Mouse (Mus musculus) heart, postnatal 14 days (tissue): ENCODE results near the gene Serpine1. TPM values are rescaled to one million over a fixed set of nuclear protein-coding genes. Genes with fewer than 3 reads are reported as not detected.
A peak's percentile ranks its signal among the peaks of the same experiment; 100 is the strongest.

Experiments used
- DNase-seq, 2 experiments: peaks; one replicate each; pipeline ENCODE4 v3.0.0; 2021 to 2022
- intact Hi-C: fragments of 180-260 bp; cut with DNase I; formaldehyde crosslinking; loops from one replicate; pipeline ENCODE4 v1.15.1; 2025
- total RNA-seq, 2 experiments: library from RNA; stranded (reverse); gene quantifications; 2 replicates each; pipeline ENCODE4 v1.2.3; 2021

The Serpine1 gene
- total RNA-seq, 2 experiments from 2014 or later = 12.5 TPM

GRCm38 (mm10) chr5:137065923-137066322 is 6.1 kb downstream of the Serpine1 start:
- intact Hi-C loops = no loop called here
- DNase-seq = no peak

GRCm38 (mm10) chr5:137065454-137065853 is 6.6 kb downstream of the Serpine1 start:
- DNase-seq = no peak
- intact Hi-C loops = no loop called here

DNA sequence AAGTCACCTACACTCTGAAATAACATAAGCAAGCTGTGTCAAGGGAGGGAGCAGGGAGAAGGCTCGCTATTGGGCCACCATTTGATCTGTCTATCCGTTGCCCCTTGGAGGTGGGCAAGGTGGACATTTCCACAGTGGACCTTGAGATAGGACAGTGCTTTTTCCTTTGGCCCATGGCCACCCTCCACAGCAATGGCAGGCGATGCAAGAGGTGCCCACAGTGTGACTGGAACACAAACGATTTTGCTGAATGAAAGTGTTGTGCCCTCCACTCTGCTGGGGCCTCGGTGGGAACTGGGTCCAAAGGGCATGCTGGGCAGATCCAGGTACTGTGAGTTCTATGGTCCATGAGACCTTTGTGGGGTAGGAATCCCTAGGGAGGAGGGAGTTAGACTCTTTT is 9.5 kb downstream of the Serpine1 start:
- DNase-seq = no peak
- intact Hi-C loops = loop anchor here (1.0 kb wide), 1 partner anchor 45 kb away; no protein-coding TSS in a partner anchor

DNA sequence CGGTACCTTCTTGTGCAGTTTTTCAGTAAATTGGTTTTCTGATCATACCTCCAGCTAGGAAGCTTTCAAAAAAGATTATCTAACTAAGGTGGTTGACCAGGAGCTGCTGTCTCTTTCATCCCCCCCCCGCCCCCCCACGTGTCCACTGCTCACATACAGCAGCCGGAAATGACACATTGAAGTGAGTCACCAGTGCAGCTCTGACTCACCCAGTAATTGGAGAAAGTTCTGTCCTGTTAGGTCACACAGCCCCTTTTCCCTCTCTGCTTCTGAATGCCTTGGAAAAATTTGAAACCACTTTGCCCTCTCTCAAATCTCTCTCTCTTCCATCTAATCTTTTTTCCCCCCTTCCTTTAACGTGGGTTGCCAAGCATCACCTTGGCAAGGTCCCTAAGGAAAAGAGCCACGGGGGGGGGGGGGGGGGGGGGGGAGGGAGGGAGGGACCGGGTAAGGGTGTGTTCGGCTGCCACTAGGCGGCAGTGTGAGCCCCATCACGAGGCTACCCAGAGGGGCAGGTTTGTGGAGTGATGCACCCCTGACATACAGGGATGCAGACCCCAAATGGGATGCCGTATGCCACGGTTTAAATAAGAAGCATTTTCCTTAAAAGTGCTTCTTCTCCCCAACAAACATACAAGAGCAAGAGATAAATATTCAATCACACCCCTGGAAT is 10.1 kb downstream of the Serpine1 start:
- intact Hi-C loops = loop anchor here (1.0 kb wide), 1 partner anchor 45 kb away; no protein-coding TSS in a partner anchor

DNA sequence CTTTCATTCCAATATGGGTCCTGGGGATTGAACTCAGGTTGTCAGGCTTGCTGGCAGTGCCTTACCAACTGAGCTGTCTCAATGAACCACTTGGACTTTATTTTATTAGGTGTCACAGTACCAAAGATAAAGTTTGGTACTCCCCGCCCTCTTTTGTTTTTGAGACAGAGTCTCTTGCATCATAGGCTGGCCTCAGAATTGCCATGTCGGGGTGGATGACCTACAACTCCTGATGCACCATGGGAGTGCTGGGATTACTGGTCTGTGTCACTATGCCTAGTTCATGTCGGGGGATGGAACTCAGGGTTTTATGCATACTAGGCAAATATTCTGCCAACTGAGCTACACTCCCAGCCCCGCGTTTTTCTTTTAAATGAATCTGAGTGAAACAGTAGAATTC is 17.2 kb downstream of the Serpine1 start:
- DNase-seq = no peak
- intact Hi-C loops = no loop called here

More for the DNA sequence above, 10.1 kb downstream of the Serpine1 start:
- peak; percentile 74 to 80 for DNase-seq

DNA sequence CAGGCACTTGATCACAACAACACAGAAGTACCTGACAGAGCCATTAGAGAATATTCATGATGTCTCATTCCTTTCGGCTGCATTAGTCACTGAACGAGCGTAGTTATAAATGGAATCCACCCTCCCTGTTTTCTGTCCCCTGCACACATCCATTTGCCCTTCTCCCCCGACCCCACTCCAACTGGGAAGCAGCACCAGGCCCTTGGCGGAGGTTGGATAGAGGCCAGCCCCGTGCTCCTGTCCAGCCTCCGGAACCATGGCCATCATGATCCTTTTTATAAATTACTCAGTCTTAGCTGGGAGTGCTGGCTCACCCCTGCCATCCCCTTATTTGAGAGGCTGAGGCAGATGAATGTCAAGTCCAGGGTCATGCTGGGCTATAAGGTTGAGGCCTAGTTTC is 17.8 kb downstream of the Serpine1 start:
- intact Hi-C loops = no loop called here
- DNase-seq = no peak

- intact Hi-C loops = no loop called here
- DNase-seq = no peak
Measured at GRCm38 (mm10) chr5:137051914-137052505, 20.1 kb downstream of the Serpine1 start.

GRCm38 (mm10) chr5:137051125-137051524 is 20.9 kb downstream of the Serpine1 start:
- intact Hi-C loops = no loop called here
- DNase-seq = no peak

DNA sequence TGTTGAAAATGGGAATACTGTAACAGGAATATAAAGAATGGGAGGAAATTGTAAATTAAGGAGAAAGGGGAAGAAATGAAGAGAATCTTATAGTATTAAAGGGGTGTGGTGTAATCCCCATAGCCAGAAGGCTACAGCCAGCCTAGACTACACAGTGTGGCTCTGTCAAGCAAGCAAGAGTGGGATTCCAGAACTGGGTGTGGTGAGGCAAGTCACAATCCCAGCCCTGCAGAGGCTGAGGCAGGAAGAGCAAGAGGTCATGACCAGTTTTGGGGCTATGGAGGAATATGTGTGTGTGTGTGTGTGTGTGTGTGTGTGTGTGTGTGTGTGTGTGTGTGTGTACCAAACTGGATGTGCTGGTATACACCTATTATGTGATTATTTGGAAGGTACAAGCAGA is 25.1 kb downstream of the Serpine1 start:
- intact Hi-C loops = no loop called here
- DNase-seq = no peak

DNA sequence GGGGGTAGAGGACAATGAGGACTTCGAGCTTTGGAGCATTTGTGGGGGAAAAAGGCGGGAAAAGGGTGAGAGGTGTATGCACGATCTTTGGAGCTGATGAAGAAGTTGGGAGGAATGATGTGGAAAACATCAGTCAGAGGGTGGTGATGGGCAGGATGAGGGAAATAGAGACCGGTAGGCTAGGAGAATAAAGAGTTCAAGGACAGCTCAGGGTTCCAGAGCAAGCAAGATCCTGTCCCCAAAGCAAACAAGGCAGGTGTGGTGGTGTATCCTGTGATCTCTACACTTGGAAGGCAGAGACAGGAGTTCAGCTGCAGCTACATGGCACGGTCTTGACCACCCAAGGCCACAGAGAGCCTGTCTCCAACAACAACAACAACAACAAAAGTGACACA is 25.7 kb downstream of the Serpine1 start:
- no peak for DNase-seq
- intact Hi-C loops = no loop called here

DNA sequence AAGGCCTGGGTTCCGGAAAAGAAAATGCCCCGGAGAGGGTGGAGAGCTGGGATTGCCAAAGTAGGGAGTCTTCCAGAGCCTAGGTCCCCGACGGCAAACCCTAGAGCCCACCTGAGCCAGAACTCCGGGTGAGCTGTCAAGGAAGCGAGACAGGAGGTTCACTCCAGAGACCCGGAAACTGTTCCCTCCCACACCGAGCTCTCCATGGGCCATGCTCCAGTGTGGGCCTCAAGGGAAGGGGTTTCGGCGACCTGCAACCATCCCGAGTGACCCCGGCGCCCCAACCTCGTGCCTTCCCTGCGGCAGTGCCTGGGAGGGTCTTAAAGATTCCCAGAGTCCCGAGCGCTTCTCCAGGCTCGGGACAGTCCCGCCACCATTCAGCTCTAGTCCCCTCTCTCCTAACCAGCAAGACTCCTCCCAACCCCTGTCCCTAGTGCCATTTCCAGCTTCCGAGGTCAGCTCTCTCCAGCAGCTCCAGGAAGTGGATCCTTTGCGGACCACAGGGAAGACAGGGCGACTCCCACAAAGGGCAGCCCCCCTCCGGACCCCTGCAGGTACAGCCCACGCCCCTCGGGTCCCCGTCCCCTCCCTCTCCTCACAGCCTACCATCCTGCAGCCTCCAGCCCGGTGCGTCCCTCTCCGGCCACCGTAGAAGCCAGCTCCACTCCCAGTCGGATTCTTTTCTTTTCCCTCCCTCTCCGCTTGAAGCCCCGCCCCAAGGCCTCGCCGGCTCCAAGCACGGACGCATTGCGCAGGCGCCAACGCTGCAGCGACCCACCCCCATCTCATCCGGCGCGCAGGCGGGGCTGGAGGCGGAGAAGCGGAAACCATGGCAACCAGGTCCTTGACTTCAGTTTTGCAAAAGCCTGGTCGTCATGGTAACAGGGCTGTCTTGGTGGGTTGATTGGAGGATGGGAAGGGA is 26.4 kb downstream of the Serpine1 start, which contains the start of gene Ap1s1:
Ap1s1 (minus strand) TSS at position 734 of the 922 bp plus-strand sequence.
- intact Hi-C loops = no loop called here
- DNase-seq = peak; percentile 97 to 98

DNA sequence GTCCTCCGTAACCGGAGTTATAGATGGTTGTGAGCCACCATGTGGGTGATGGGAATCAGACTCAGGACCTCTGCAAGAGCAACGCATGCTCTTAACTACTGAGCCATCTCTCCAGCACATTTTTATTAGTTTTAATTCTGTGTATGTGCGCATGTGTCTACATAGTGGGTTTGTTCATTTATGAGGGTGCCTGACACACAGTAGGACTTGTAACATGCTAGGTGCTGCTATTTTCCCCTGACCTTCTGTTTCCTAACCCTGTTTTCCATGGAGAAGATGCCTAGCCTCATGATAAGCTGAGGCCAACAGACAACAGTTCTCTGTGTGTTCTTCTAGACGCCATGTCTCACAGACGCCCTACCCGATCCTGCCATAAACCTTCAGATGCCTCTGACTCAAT is 28.1 kb downstream of the Serpine1 start:
- intact Hi-C loops = no loop called here
- no peak for DNase-seq

DNA sequence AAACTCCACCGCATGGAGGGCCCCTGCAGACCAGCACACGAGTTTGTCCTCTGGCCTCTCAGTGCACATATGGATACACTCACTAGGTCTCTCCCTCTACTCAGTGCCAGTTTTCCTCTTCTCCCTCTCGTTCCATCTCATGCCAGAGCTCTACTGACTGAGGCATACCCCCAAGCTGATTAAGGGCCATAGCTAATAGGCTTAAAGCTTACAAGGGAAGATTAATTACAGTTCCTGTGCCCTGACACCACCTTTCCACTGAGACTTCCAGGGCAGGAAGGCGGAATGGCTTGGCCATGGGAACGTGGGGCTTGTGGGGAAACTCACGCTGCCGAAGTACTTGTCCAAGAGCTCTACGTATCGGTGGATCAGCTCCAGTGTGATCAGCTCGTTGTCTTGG is 30.6 kb downstream of the Serpine1 start:
- DNase-seq = no peak
- intact Hi-C loops = no loop called here

- intact Hi-C loops = no loop called here
- no peak for DNase-seq
Measured at GRCm38 (mm10) chr5:137039453-137039852, 32.6 kb downstream of the Serpine1 start.

- no peak for DNase-seq
- intact Hi-C loops = no loop called here
Measured at GRCm38 (mm10) chr5:137036211-137036610, 35.9 kb downstream of the Serpine1 start.

DNA sequence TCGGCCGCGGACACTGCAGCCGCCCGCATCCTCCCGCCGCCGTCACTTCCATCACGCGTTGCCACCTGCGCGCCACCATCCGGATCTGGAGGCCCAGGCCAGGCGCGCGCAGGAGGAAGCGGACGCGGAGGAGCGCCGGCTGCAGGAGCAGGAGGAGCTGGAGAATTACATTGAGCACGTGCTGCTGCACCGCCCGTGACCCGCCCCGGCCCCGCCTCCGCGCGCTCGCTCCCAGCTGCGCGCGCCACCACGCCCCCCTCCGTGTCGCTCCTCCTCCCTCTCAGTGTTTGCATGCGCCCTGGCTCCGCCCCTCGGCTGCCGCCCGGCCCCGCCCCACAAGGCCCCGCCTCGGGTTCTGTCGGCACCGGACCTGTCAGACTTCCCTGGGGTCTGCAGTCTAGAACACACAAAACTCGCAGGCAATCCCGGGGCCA is 39.4 kb downstream of the Serpine1 start:
- intact Hi-C loops = no loop called here
- DNase-seq = peak; percentile 86 to 89

DNA sequence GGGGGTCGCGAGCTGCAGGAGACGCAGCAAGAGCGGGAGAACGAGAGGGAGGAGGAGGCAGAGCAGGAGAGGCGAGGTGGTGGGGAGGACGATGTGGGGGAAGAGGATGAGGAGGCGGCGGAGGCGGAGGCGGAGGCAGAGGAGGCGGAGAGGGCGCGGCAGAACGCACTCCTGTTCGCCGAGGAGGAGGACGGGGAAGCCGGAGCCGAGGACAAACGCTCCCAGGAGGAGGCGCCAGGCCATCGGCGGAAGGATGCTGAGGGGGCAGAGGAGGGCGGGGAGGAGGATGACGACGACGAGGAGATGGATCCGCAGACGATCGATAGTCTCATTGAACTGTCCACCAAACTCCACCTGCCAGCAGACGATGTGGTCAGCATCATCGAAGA is 40.0 kb downstream of the Serpine1 start:
- DNase-seq = no peak
- intact Hi-C loops = no loop called here

- intact Hi-C loops = no loop called here
- peak; percentile 44 to 59 for DNase-seq
Measured at GRCm38 (mm10) chr5:137031076-137032032, 40.7 kb downstream of the Serpine1 start.

DNA sequence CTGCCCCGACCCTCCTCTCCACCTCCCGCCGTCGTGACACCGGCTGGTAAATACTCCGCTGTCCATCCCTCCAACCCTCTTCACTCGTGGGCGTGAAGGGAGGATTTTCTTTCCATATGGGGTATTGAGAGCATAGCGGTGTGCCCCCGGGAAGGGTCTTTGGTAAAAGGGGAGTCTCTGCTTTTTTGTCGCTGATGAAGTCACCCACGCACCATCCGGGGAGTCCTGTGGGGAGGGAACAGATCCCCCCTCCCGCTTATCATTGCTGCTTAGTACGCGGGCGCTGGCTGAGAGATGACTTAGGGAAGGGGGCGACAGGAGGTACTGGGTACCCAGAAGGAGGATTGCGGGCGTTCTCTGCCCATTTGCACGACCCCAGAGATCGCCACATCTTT is 41.7 kb downstream of the Serpine1 start:
- intact Hi-C loops = no loop called here
- DNase-seq = no peak
